Mouse (Mus musculus): ENCODE measurements around the gene Dok7.

GRCm38 (mm10) chr5:35079101-35079500 lies 22.5 kb downstream of the Dok7 start:
- TF ChIP-seq MAX (IDR thresholded peaks at IDR 0.05) (no peak), CTCF (IDR thresholded peaks at IDR 0.05; ENCODE audit: control insufficient read depth, insufficient read depth, insufficient read length) (no peak), FOSL1 (IDR thresholded peaks at IDR 0.05; ENCODE audit: insufficient read depth, low read length, poor library complexity, severe bottlenecking) (no peak), USF1 (IDR thresholded peaks at IDR 0.05; ENCODE audit: low read depth) (no peak), CEBPB (IDR thresholded peaks at IDR 0.05; ENCODE audit: low read depth) (no peak), MYOD1 (IDR thresholded peaks at IDR 0.05; ENCODE audit: control insufficient read depth, insufficient read length, low read depth) (no peak), MYOG (IDR thresholded peaks at IDR 0.05; ENCODE audit: control insufficient read depth, extremely low read depth, insufficient read length) (no peak)
